Mouse (Mus musculus) right cerebral cortex, postnatal 10 days (tissue): ENCODE results near the gene Gm45194.

ENCODE experiments used
- DNase-seq, 2 experiments: peaks; one replicate each; pipeline ENCODE4 v3.0.0; 2021; ENCODE audit warnings: low spot score in 2 of 2

Gm45194 gene

GRCm38 (mm10) chrX:111891089-111891488, at the start of gene Gm45194:
Gene Gm45194 (plus strand): TSS chrX:111891389.
- no peak for DNase-seq

GRCm38 (mm10) chrX:111855878-111856277, 35.3 kb upstream of the Gm45194 start:
- no peak for DNase-seq

GRCm38 (mm10) chrX:111881251-111881650, 9.9 kb upstream of the Gm45194 start:
- no peak for DNase-seq

GRCm38 (mm10) chrX:111894321-111895050, 3.3 kb downstream of the Gm45194 start:
- DNase-seq, result peak in 1 of 2 experiments; percentile 16

GRCm38 (mm10) chrX:111895084-111895779, 4.0 kb downstream of the Gm45194 start:
- peak in 1 of 2 experiments; percentile 20 for DNase-seq

- DNase-seq, result no peak
Measured at GRCm38 (mm10) chrX:111917422-111917821, 26.2 kb downstream of the Gm45194 start.

GRCm38 (mm10) chrX:111960909-111961308, 69.7 kb downstream of the Gm45194 start:
- no peak for DNase-seq

- no peak for DNase-seq
Measured at GRCm38 (mm10) chrX:111999661-112000060, 108.5 kb downstream of the Gm45194 start.

GRCm38 (mm10) chrX:112010707-112011106, 119.5 kb downstream of the Gm45194 start, which contains the start of gene Tex16:
Gene Tex16 (plus strand): TSS chrX:112011007.
- DNase-seq, result no peak

GRCm38 (mm10) chrX:112238749-112239148, 347.6 kb downstream of the Gm45194 start, which contains the start of gene 4933403O08Rik:
Gene 4933403O08Rik (plus strand): TSS chrX:112239049.
- no peak for DNase-seq

- no peak for DNase-seq
Measured at GRCm38 (mm10) chrX:112242916-112243315, 351.7 kb downstream of the Gm45194 start.

- peak; percentile 20 to 54 for DNase-seq
Measured at GRCm38 (mm10) chrX:112255513-112255912, 364.3 kb downstream of the Gm45194 start.

- DNase-seq, result no peak
Measured at GRCm38 (mm10) chrX:112273550-112273949, 382.4 kb downstream of the Gm45194 start.
